Mouse (Mus musculus) large intestine, adult 2 months (tissue): ENCODE measurements around the gene Olfr883. TPM values are rescaled to one million over a fixed set of nuclear protein-coding genes. Genes with fewer than 3 reads are reported as not detected.

ENCODE experiments used
- DNase-seq: peaks from one replicate; pipeline ENCODE4 v3.0.0-alpha.2; 2012; ENCODE audit warnings: low read depth, low spot score
- WGBS: fragments of 180-500 bp; shearing (Covaris S2); methylation state at CpG from one replicate; pipeline ENCODE4 v1.1.7; 2018; 5-methylcytosine and 5-hydroxymethylcytosine counted together
- polyA plus RNA-seq: library from polyadenylated mRNA; depleted of rRNA; stranded (reverse); fragments of >200 nt; gene quantifications from 2 replicates; pipeline ENCODE4 v1.2.3, GENCODE M21; 2012; rRNA removed

Olfr883 gene
- polyA plus RNA-seq, result not detected in 2 replicates

- DNase-seq, result no peak
- 80% methylated on average over 1 of the region's 1 CpGs for WGBS
Measured at GRCm38 (mm10) chr9:38025508-38025907, at the start of gene Olfr883. Gene Olfr883, plus strand, starts transcription at chr9:38025808.

GRCm38 (mm10) chr9:37991525-37991924 is 34.1 kb upstream of the Olfr883 start, which contains the start of gene Olfr881:
Gene Olfr881, plus strand, starts transcription at chr9:37991825.
- DNase-seq, result no peak

DNA sequence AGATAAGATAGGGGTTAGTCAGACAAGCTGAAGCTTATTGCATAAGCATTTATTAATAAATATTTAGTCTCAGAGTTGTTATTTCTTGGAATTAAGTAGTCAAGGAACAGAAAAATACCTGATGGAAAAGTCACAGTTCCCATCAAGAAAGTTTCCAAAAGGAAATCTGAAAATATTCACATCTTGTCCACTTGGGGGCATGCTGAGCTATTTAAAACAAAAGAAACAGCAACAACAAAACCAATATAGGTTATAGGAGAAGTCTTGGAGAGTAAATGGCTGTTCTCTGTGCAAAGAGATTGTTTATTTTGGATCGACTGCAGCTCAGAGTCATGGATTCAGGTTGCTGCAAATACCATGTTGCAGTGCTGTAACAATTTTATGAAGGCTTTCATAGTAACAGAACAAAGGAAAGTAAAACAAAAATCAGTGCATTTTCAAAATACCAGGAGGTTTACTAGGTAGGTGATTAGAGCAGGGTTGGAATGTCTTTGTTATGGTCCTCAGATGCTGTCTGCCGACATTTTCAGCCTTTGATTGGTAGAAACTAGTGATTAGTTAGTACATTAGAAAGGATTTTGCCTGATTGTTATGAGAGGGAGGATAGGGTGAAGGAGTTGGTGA is 26.9 kb upstream of the Olfr883 start:
- WGBS, result 17% methylated on average over 2 of the region's 2 CpGs
- no peak for DNase-seq

GRCm38 (mm10) chr9:38000021-38000420 is 25.6 kb upstream of the Olfr883 start:
- 41% methylated on average over 1 of the region's 1 CpGs for WGBS
- no peak for DNase-seq

DNA sequence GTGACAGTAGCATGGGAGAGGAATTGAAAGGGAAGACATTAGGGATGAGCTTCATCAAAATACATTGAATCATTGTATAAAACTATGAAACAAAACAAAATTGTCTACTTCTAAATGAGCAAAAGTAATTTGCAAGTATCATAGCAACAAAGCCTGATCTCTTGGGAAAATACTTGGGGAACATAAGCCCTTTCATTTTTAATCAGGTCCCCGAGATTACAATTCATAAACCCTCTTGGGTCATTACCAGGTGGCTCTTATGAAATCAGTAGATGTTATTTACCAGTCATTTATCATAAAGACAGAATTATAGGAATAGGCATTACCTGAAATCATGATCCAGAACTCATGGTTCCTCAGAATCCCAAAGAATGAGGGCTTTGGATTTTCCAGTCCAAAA is 20.6 kb downstream of the Olfr883 start, which contains the start of gene Olfr884:
Olfr884 (plus strand) TSS at position 301 of the 400 bp plus-strand sequence.
- no peak for DNase-seq
- 63% methylated on average over 1 of the region's 1 CpGs for WGBS

- DNase-seq, result no peak
- WGBS, result 79% methylated on average over 3 of the region's 3 CpGs
Measured at GRCm38 (mm10) chr9:38061022-38061421, 35.4 kb downstream of the Olfr883 start, which contains the start of gene Olfr885. Gene Olfr885, plus strand, starts transcription at chr9:38061322.

Other genes with a start within 250 kb of the Olfr883 start
- gene Olfr876, start 222.8 kb upstream of the Olfr883 start, polyA plus RNA-seq, result not detected in 2 replicates
- gene Olfr877, start 171.5 kb upstream of the Olfr883 start, polyA plus RNA-seq, result not detected in 2 replicates
- gene Olfr145, start 129.1 kb upstream of the Olfr883 start, polyA plus RNA-seq, result not detected in 2 replicates
- not detected in 2 replicates for gene Olfr878, start 108.0 kb upstream of the Olfr883 start, polyA plus RNA-seq
- not detected in 2 replicates for gene Olfr881, start 34.0 kb upstream of the Olfr883 start, polyA plus RNA-seq
- gene Olfr884, start 20.7 kb downstream of the Olfr883 start, polyA plus RNA-seq, result not detected in 2 replicates
- gene Olfr885, start 35.5 kb downstream of the Olfr883 start, polyA plus RNA-seq, result not detected in 2 replicates
- not detected in 2 replicates for gene Olfr887, start 58.3 kb downstream of the Olfr883 start, polyA plus RNA-seq
- gene Olfr888, start 82.3 kb downstream of the Olfr883 start, polyA plus RNA-seq, result not detected in 2 replicates
- gene Olfr889, start 89.4 kb downstream of the Olfr883 start, polyA plus RNA-seq, result not detected in 2 replicates
- gene Olfr890, start 116.7 kb downstream of the Olfr883 start, polyA plus RNA-seq, result not detected in 2 replicates
- gene Olfr891, start 155.0 kb downstream of the Olfr883 start, polyA plus RNA-seq, result not detected in 2 replicates
- not detected in 2 replicates for gene Olfr893, start 182.6 kb downstream of the Olfr883 start, polyA plus RNA-seq
- gene Olfr894, start 192.2 kb downstream of the Olfr883 start, polyA plus RNA-seq, result not detected in 2 replicates
- gene Olfr143, start 227.0 kb downstream of the Olfr883 start, polyA plus RNA-seq, result not detected in 2 replicates
- not detected in 2 replicates for gene Olfr895, start 242.0 kb downstream of the Olfr883 start, polyA plus RNA-seq